Mouse (Mus musculus) C2C12 (cell line): Measurements from ENCODE around the gene Nlgn1. TPM values are rescaled to one million over a fixed set of nuclear protein-coding genes. Genes with fewer than 3 reads are reported as not detected.

ENCODE experiments used
- H3K27me3 ChIP-seq: one replicate; pipeline ENCODE4 v1.6.1; 2011; ENCODE audit not compliant: control insufficient read depth, insufficient read depth, insufficient read length
- H3K36me3 ChIP-seq: one replicate; pipeline ENCODE4 v1.6.1; 2011; ENCODE audit not compliant: control insufficient read depth, insufficient read depth
- H3K4me3 ChIP-seq: one replicate; pipeline ENCODE4 v1.5.1; 2011; ENCODE audit warnings: mild to moderate bottlenecking, control low read depth; ENCODE audit not compliant: poor library complexity, insufficient read depth, severe bottlenecking
- H3K79me2 ChIP-seq: one replicate; pipeline ENCODE4 v1.6.1; 2011; ENCODE audit not compliant: control insufficient read depth, insufficient read depth
- H3K79me3 ChIP-seq: one replicate; pipeline ENCODE4 v1.6.1; 2011; ENCODE audit warnings: low read depth, control low read depth
- H3ac ChIP-seq: one replicate; pipeline ENCODE3; 2011; ENCODE audit warnings: low read depth; ENCODE audit not compliant: control insufficient read depth, insufficient read length
- CEBPB ChIP-seq: IDR thresholded peaks from one replicate; pipeline ENCODE4 v1.6.1; 2011; ENCODE audit warnings: low read depth, mild to moderate bottlenecking, control low read depth, moderate library complexity
- CTCF ChIP-seq: IDR thresholded peaks from one replicate; pipeline ENCODE4 v1.5.1; 2011; ENCODE audit not compliant: control insufficient read depth, insufficient read depth, insufficient read length
- FOSL1 ChIP-seq: IDR thresholded peaks from one replicate; pipeline ENCODE4 v1.8.0; 2011; ENCODE audit warnings: mild to moderate bottlenecking, low read length; ENCODE audit not compliant: poor library complexity, insufficient read depth, severe bottlenecking
- MAX ChIP-seq: IDR thresholded peaks from one replicate; pipeline ENCODE4 v1.6.1; 2011; ENCODE audit warnings: mild to moderate bottlenecking, control low read depth
- MYOD1 ChIP-seq: IDR thresholded peaks from one replicate; pipeline ENCODE4 v1.6.1; 2011; ENCODE audit warnings: low read depth; ENCODE audit not compliant: control insufficient read depth, insufficient read length
- MYOG ChIP-seq: IDR thresholded peaks from one replicate; pipeline ENCODE4 v1.6.1; 2011; ENCODE audit not compliant: control insufficient read depth, insufficient read length; ENCODE audit errors: extremely low read depth
- USF1 ChIP-seq: IDR thresholded peaks from one replicate; pipeline ENCODE4 v1.6.1; 2011; ENCODE audit warnings: low read depth, mild to moderate bottlenecking, control low read depth, moderate library complexity
- polyA plus RNA-seq: library from polyadenylated mRNA; unstranded; fragments of >200 nt; fragmentation: generic; extraction: Trizol; gene quantifications from one replicate; pipeline ENCODE4 v1.2.1, GENCODE M21; 2012; ENCODE audit warnings: missing spikeins

Gene Nlgn1
- polyA plus RNA-seq, 1 experiment, result not detected

GRCm38 (mm10) chr3:25450471-25450870 is 881.8 kb downstream of the Nlgn1 start:
- Histone ChIP-seq H3ac (no peak overlapping the region), H3K4me3 (no peak overlapping the region), H3K79me2 (no peaks in the 10 kb centered on the region), H3K79me3 (no peaks in the 10 kb centered on the region), H3K27me3 (no peaks in the 10 kb centered on the region), H3K36me3 (no peaks in the 10 kb centered on the region)
- no peak for TF ChIP-seq MYOG
- TF ChIP-seq MAX, result no peak
- TF ChIP-seq CEBPB, result no peak
- no peak for TF ChIP-seq CTCF
- TF ChIP-seq MYOD1, result no peak
- TF ChIP-seq FOSL1, result no peak
- no peak for TF ChIP-seq USF1

GRCm38 (mm10) chr3:25449356-25449755 is 882.9 kb downstream of the Nlgn1 start:
- Histone ChIP-seq H3K79me2 (no peaks in the 10 kb centered on the region), H3K36me3 (no peaks in the 10 kb centered on the region), H3ac (no peak overlapping the region), H3K79me3 (no peaks in the 10 kb centered on the region), H3K27me3 (no peaks in the 10 kb centered on the region), H3K4me3 (no peak overlapping the region)
- TF ChIP-seq CTCF (no peak), USF1 (no peak), MYOG (no peak), CEBPB (no peak)

- TF ChIP-seq CEBPB (no peak), MYOG (no peak), FOSL1 (no peak), MAX (no peak), USF1 (no peak), MYOD1 (no peak), CTCF (no peak)
Measured at GRCm38 (mm10) chr3:25447181-25447580, 885.1 kb downstream of the Nlgn1 start.

GRCm38 (mm10) chr3:25443657-25444056 is 888.6 kb downstream of the Nlgn1 start:
- no peak overlapping the region for H3ac ChIP-seq
- TF ChIP-seq MYOG, result no peak
- TF ChIP-seq USF1, result no peak
- no peak for TF ChIP-seq MAX

More at GRCm38 (mm10) chr3:25447181-25447580, 885.1 kb downstream of the Nlgn1 start:
- Histone ChIP-seq H3K4me3 (no peak overlapping the region), H3K79me2 (no peaks in the 10 kb centered on the region), H3K36me3 (no peaks in the 10 kb centered on the region), H3K79me3 (no peaks in the 10 kb centered on the region), H3K27me3 (no peaks in the 10 kb centered on the region), H3ac (no peak overlapping the region)

GRCm38 (mm10) chr3:25442617-25443016 is 889.6 kb downstream of the Nlgn1 start:
- Histone ChIP-seq H3K4me3 (no peak overlapping the region), H3ac (no peak overlapping the region), H3K79me2 (no peaks in the 10 kb centered on the region), H3K36me3 (no peaks in the 10 kb centered on the region), H3K27me3 (no peaks in the 10 kb centered on the region), H3K79me3 (no peaks in the 10 kb centered on the region)
- TF ChIP-seq FOSL1 (no peak), MYOG (no peak), CTCF (no peak), MAX (no peak), MYOD1 (no peak), CEBPB (no peak), USF1 (no peak)

More at GRCm38 (mm10) chr3:25443657-25444056, 888.6 kb downstream of the Nlgn1 start:
- Histone ChIP-seq H3K4me3 (no peak overlapping the region), H3K36me3 (no peaks in the 10 kb centered on the region), H3K79me3 (no peaks in the 10 kb centered on the region), H3K27me3 (no peaks in the 10 kb centered on the region), H3K79me2 (no peaks in the 10 kb centered on the region)

GRCm38 (mm10) chr3:25426931-25427330 is 905.3 kb downstream of the Nlgn1 start:
- no peak overlapping the region for H3K4me3 ChIP-seq
- no peaks in the 10 kb centered on the region for H3K27me3 ChIP-seq
- TF ChIP-seq CEBPB (no peak), MAX (no peak)
- no peaks in the 10 kb centered on the region for H3K79me3 ChIP-seq
- H3ac ChIP-seq, result no peak overlapping the region
- no peaks in the 10 kb centered on the region for H3K79me2 ChIP-seq
- no peaks in the 10 kb centered on the region for H3K36me3 ChIP-seq

GRCm38 (mm10) chr3:25412003-25412402 is 920.3 kb downstream of the Nlgn1 start:
- H3K27me3 ChIP-seq, result no peaks in the 10 kb centered on the region
- no peak overlapping the region for H3K4me3 ChIP-seq

More at GRCm38 (mm10) chr3:25412003-25412402, 920.3 kb downstream of the Nlgn1 start:
- no peak overlapping the region for H3ac ChIP-seq
- no peaks in the 10 kb centered on the region for H3K36me3 ChIP-seq
- no peak for TF ChIP-seq MYOG
- TF ChIP-seq USF1, result no peak
- no peak for TF ChIP-seq MAX
- no peak for TF ChIP-seq MYOD1
- TF ChIP-seq CEBPB, result no peak
- TF ChIP-seq CTCF, result no peak
- no peak for TF ChIP-seq FOSL1
- H3K79me3 ChIP-seq, result no peaks in the 10 kb centered on the region
- no peaks in the 10 kb centered on the region for H3K79me2 ChIP-seq
